Mouse (Mus musculus): Measurements from ENCODE around the gene Traf6. TPM values are rescaled to one million over a fixed set of nuclear protein-coding genes. Genes with fewer than 3 reads are reported as not detected.
"Not testable (repeated sequence)": the region's sequence is repeated elsewhere in the genome, so short reads cannot be mapped to it uniquely, and the experiment has no call there.

Gene Traf6
- total RNA-seq, 1 experiment = 10.5 TPM

DNA sequence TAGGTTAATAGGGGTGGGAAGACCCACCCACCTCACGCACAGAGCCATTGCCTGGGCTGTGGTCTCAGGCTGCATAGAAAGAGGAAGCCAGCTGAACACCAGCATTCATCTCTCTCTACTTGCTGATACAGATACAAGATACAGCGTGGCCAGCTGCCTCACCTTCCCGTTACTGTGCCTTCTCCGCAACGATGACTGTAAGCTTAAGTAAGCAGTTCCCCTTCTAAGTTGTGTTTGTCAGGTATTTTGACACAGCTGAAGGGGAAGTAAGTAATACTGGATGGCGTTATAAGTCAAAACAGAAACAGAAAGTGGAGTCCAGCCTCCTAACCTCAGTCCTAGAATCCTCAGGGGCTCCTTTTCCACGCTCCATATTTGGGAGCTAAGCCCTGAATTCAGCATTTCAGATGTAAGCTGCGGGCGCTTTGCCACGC, 54.6 kb downstream of the Traf6 start:
- no peak for TF ChIP-seq CHD2 (IDR thresholded peaks at IDR 0.05; ENCODE audit: low read depth, low read length)
- no peak for TF ChIP-seq ZC3H11A (IDR thresholded peaks at IDR 0.05; ENCODE audit: borderline replicate concordance, low read depth, low read length)
- TF ChIP-seq HCFC1 (IDR thresholded peaks at IDR 0.05; ENCODE audit: borderline replicate concordance, insufficient read depth, low read length) = no peak
- TF ChIP-seq ZNF384 (IDR thresholded peaks at IDR 0.05; ENCODE audit: low read depth, low read length) = no peak
- TF ChIP-seq MAFK (IDR thresholded peaks at IDR 0.05; ENCODE audit: insufficient read depth, low read depth, low read length) = no peak
- no peaks in the 10 kb centered on the region for H3K9me3 ChIP-seq (ENCODE audit: control insufficient read depth, insufficient read depth, low read depth, low read length)
- no peak for DNase-seq (ENCODE audit: low read depth, low spot score)
- 0 out of 4 replicates have a peak, but pooled peaks cover 0 to 3% of the 10 kb centered on the region in 2 experiments for H3K4me1 ChIP-seq (ENCODE audit: control insufficient read depth in 2 of 2, insufficient read depth in 2 of 2, low read length in 2 of 2, poor library complexity in 1 of 2)
- in situ Hi-C loops (cut with MboI; ENCODE audit: low sequenced_read_pairs in 2 of 2, unreplicated experiment in 2 of 2) = no loop called here
- H3K9ac ChIP-seq (ENCODE audit: insufficient read depth, low read depth, low read length, poor library complexity, severe bottlenecking) = no peak overlapping the region
- H3K27ac ChIP-seq (ENCODE audit: insufficient read depth, low read depth, low read length, poor library complexity, severe bottlenecking) = no peak overlapping the region
- no peaks in the 10 kb centered on the region for H3K36me3 ChIP-seq (ENCODE audit: control insufficient read depth, insufficient read depth, low read length, poor library complexity, severe bottlenecking)
- no peak overlapping the region for H3K4me3 ChIP-seq (ENCODE audit: insufficient read depth in 1 of 2, low read depth in 1 of 2, low read length in 2 of 2, poor library complexity in 1 of 2, severe bottlenecking in 1 of 2)

DNA sequence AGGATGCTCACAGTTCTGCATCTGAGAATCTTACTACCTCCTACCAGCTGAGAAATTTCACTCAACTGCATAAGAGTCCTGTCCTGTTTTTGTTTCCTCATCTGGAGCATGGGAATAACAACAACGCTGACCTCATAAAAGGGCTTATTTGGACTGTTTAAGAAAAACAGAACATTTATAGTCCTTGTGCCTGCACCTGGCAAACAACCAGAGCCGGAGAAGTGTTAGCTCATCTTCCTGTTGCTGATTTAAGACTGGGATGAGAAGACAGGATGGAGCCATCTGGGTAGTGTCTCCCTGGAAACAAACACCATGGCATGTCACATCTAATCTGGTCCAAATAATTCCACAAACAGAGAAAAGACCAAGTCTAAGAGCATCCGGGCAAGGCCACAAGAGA, 55.3 kb downstream of the Traf6 start:
- H3K36me3 ChIP-seq (ENCODE audit: control insufficient read depth, insufficient read depth, low read length, poor library complexity, severe bottlenecking) = no peaks in the 10 kb centered on the region
- 0 out of 4 replicates have a peak, but pooled peaks cover 0 to 3% of the 10 kb centered on the region in 2 experiments for H3K4me1 ChIP-seq (ENCODE audit: control insufficient read depth in 2 of 2, insufficient read depth in 2 of 2, low read length in 2 of 2, poor library complexity in 1 of 2)
- DNase-seq (ENCODE audit: low read depth, low spot score) = no peak
- H3K9ac ChIP-seq (ENCODE audit: insufficient read depth, low read depth, low read length, poor library complexity, severe bottlenecking) = no peak overlapping the region
- H3K4me3 ChIP-seq (ENCODE audit: insufficient read depth in 1 of 2, low read depth in 1 of 2, low read length in 2 of 2, poor library complexity in 1 of 2, severe bottlenecking in 1 of 2) = no peak overlapping the region
- H3K27ac ChIP-seq (ENCODE audit: insufficient read depth, low read depth, low read length, poor library complexity, severe bottlenecking) = no peak overlapping the region
- H3K9me3 ChIP-seq (ENCODE audit: control insufficient read depth, insufficient read depth, low read depth, low read length) = no peaks in the 10 kb centered on the region
- in situ Hi-C loops (cut with MboI; ENCODE audit: low sequenced_read_pairs in 2 of 2, unreplicated experiment in 2 of 2) = no loop called here
- TF ChIP-seq HCFC1 (IDR thresholded peaks at IDR 0.05; ENCODE audit: borderline replicate concordance, insufficient read depth, low read length) = no peak
- TF ChIP-seq CHD2 (IDR thresholded peaks at IDR 0.05; ENCODE audit: low read depth, low read length) = no peak
- TF ChIP-seq MAFK (IDR thresholded peaks at IDR 0.05; ENCODE audit: insufficient read depth, low read depth, low read length) = no peak
- no peak for TF ChIP-seq ZC3H11A (IDR thresholded peaks at IDR 0.05; ENCODE audit: borderline replicate concordance, low read depth, low read length)
- TF ChIP-seq ZNF384 (IDR thresholded peaks at IDR 0.05; ENCODE audit: low read depth, low read length) = no peak

DNA sequence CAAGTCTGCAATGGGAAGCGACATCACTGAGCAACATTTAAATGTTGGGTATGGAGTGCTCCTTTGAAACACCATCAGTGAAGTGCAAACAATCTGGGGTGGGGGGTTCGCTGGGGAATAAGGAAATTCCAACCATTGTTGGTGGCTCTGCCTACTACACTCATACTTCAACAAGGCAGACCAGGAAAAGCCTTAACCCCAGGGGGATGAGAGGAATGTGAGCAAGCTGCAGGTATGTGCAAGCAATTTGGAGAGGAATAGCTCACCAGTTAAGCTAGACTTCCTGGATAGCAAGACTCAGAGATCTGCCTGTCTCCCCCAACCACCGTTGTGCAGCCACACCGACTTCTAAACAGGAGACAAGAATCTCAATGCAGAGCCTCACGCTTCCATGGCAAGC, 61.7 kb downstream of the Traf6 start:
- Histone ChIP-seq H3K9ac (ENCODE audit: insufficient read depth, low read depth, low read length, poor library complexity, severe bottlenecking) (no peak overlapping the region), H3K36me3 (ENCODE audit: control insufficient read depth, insufficient read depth, low read length, poor library complexity, severe bottlenecking) (no peaks in the 10 kb centered on the region), H3K4me1 (ENCODE audit: control insufficient read depth in 2 of 2, insufficient read depth in 2 of 2, low read length in 2 of 2, poor library complexity in 1 of 2) (no peaks in the 10 kb centered on the region), H3K27ac (ENCODE audit: insufficient read depth, low read depth, low read length, poor library complexity, severe bottlenecking) (no peak overlapping the region), H3K9me3 (ENCODE audit: control insufficient read depth, insufficient read depth, low read depth, low read length) (no peaks in the 10 kb centered on the region), H3K4me3 (ENCODE audit: insufficient read depth in 1 of 2, low read depth in 1 of 2, low read length in 2 of 2, poor library complexity in 1 of 2, severe bottlenecking in 1 of 2) (no peak overlapping the region)
- TF ChIP-seq ZC3H11A (IDR thresholded peaks at IDR 0.05; ENCODE audit: borderline replicate concordance, low read depth, low read length) = no peak
- in situ Hi-C loops (cut with MboI; ENCODE audit: low sequenced_read_pairs in 2 of 2, unreplicated experiment in 2 of 2) = no loop called here
- DNase-seq (ENCODE audit: low read depth, low spot score) = no peak

DNA sequence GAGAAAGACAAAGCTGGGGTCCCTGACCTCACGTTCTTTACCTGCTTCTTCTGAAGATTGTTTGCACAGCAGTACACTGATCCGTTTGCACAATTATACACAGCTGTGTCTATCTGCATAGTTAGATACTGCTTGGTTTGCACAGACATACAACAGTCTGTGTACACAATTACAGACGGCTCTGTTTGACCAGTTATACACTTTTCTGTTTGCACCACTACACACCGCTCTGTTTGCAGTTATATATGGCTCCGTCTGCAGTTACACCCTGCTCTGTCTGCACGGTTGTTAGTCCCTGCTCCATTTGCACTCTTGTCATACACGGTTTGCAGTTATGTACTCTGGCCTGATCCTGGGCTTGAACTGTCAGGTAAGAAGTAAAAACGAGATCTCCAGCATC, 63.4 kb downstream of the Traf6 start:
- TF ChIP-seq CHD2 (IDR thresholded peaks at IDR 0.05; ENCODE audit: low read depth, low read length) = no peak
- no peak for TF ChIP-seq ZNF384 (IDR thresholded peaks at IDR 0.05; ENCODE audit: low read depth, low read length)
- no peak for TF ChIP-seq HCFC1 (IDR thresholded peaks at IDR 0.05; ENCODE audit: borderline replicate concordance, insufficient read depth, low read length)
- TF ChIP-seq ZC3H11A (IDR thresholded peaks at IDR 0.05; ENCODE audit: borderline replicate concordance, low read depth, low read length) = no peak
- Histone ChIP-seq H3K4me1 (ENCODE audit: control insufficient read depth in 2 of 2, insufficient read depth in 2 of 2, low read length in 2 of 2, poor library complexity in 1 of 2) (no peaks in the 10 kb centered on the region), H3K4me3 (ENCODE audit: insufficient read depth in 1 of 2, low read depth in 1 of 2, low read length in 2 of 2, poor library complexity in 1 of 2, severe bottlenecking in 1 of 2) (no peak overlapping the region), H3K36me3 (ENCODE audit: control insufficient read depth, insufficient read depth, low read length, poor library complexity, severe bottlenecking) (no peaks in the 10 kb centered on the region), H3K27ac (ENCODE audit: insufficient read depth, low read depth, low read length, poor library complexity, severe bottlenecking) (no peak overlapping the region), H3K9me3 (ENCODE audit: control insufficient read depth, insufficient read depth, low read depth, low read length) (no peaks in the 10 kb centered on the region), H3K9ac (ENCODE audit: insufficient read depth, low read depth, low read length, poor library complexity, severe bottlenecking) (no peak overlapping the region)
- no peak for DNase-seq (ENCODE audit: low read depth, low spot score)
- in situ Hi-C loops (cut with MboI; ENCODE audit: low sequenced_read_pairs in 2 of 2, unreplicated experiment in 2 of 2) = no loop called here

DNA sequence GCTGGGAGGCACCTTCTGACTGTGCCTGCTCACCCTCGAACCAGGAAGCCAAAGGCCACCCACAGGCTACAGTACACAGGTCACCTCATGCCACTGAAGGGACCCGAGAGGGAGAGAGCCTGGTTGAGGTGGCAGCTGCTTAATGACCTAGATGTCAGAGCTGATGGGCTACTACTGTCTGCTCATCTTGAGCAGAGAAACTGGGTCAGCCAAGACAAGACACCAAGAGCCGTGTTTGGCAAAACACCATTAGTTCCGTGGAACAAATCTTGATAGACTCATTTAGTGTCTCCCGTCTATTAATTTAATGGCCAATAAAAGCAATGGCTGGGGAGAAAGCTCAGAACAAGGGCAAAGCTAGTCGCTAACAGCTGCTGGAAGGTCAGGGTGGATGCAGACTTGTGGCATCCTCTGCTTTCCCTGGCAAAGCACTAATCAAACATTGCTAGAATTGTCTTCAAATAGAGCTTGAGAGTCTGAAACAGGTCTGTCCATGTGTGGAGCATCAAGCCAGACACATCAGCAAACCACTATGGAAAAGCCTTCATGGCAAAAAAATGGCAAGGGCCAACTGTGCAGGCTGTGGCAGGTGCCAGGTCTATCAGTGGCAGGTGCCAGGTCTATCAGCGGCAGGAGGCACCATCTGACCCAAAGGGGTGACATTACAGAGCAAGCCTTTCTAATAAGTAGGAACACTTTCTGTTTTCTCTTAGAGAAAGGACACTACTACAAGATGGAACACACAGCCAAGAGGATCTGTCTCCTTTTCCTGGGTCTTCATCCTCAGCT, 64.0 kb downstream of the Traf6 start:
- no peak for DNase-seq (ENCODE audit: low read depth, low spot score)
- no peaks in the 10 kb centered on the region for H3K4me1 ChIP-seq (ENCODE audit: control insufficient read depth in 2 of 2, insufficient read depth in 2 of 2, low read length in 2 of 2, poor library complexity in 1 of 2)
- no peaks in the 10 kb centered on the region for H3K36me3 ChIP-seq (ENCODE audit: control insufficient read depth, insufficient read depth, low read length, poor library complexity, severe bottlenecking)
- no peaks in the 10 kb centered on the region for H3K9me3 ChIP-seq (ENCODE audit: control insufficient read depth, insufficient read depth, low read depth, low read length)
- no peak overlapping the region for H3K9ac ChIP-seq (ENCODE audit: insufficient read depth, low read depth, low read length, poor library complexity, severe bottlenecking)
- H3K4me3 ChIP-seq (ENCODE audit: insufficient read depth in 1 of 2, low read depth in 1 of 2, low read length in 2 of 2, poor library complexity in 1 of 2, severe bottlenecking in 1 of 2) = no peak overlapping the region
- in situ Hi-C loops (cut with MboI; ENCODE audit: low sequenced_read_pairs in 2 of 2, unreplicated experiment in 2 of 2) = no loop called here
- no peak overlapping the region for H3K27ac ChIP-seq (ENCODE audit: insufficient read depth, low read depth, low read length, poor library complexity, severe bottlenecking)
- no peak for TF ChIP-seq ZNF384 (IDR thresholded peaks at IDR 0.05; ENCODE audit: low read depth, low read length)
- TF ChIP-seq ZC3H11A (IDR thresholded peaks at IDR 0.05; ENCODE audit: borderline replicate concordance, low read depth, low read length) = no peak
- TF ChIP-seq CHD2 (IDR thresholded peaks at IDR 0.05; ENCODE audit: low read depth, low read length) = no peak
- no peak for TF ChIP-seq HCFC1 (IDR thresholded peaks at IDR 0.05; ENCODE audit: borderline replicate concordance, insufficient read depth, low read length)
- TF ChIP-seq MAFK (IDR thresholded peaks at IDR 0.05; ENCODE audit: insufficient read depth, low read depth, low read length) = no peak

DNA sequence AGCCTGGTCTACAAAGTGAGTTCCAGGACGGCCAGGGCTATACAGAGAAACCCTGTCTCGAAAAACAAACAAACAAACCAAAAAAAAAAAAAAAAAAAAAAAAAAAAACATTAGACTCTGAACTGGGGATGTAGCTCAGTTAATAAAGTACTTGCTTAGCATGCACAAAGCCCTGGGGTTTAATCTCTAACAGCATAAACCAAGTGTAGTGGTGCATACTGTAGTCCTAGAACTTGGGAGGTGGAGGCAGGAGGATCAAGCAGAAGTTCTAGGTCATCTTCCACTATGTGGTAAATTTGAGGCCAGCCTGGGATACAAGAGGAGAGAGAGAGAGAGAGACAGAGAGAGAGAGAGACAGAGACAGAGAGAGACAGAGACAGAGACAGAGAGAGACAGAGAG, 67.4 kb downstream of the Traf6 start:
- H3K36me3 ChIP-seq (ENCODE audit: control insufficient read depth, insufficient read depth, low read length, poor library complexity, severe bottlenecking) = not testable (repeated sequence)

More for the DNA sequence above, 67.4 kb downstream of the Traf6 start:
- in situ Hi-C loops (cut with MboI; ENCODE audit: low sequenced_read_pairs in 2 of 2, unreplicated experiment in 2 of 2); H3K27ac ChIP-seq (ENCODE audit: insufficient read depth, low read depth, low read length, poor library complexity, severe bottlenecking); DNase-seq (ENCODE audit: low read depth, low spot score); H3K4me3 ChIP-seq (ENCODE audit: insufficient read depth in 1 of 2, low read depth in 1 of 2, low read length in 2 of 2, poor library complexity in 1 of 2, severe bottlenecking in 1 of 2); H3K9ac ChIP-seq (ENCODE audit: insufficient read depth, low read depth, low read length, poor library complexity, severe bottlenecking); H3K9me3 ChIP-seq (ENCODE audit: control insufficient read depth, insufficient read depth, low read depth, low read length); H3K4me1 ChIP-seq (ENCODE audit: control insufficient read depth in 2 of 2, insufficient read depth in 2 of 2, low read length in 2 of 2, poor library complexity in 1 of 2): not testable (repeated sequence)

Data from ES-E14 (cell line).